Mouse (Mus musculus) liver, embryonic 12.5 days (tissue): ENCODE measurements around the gene Cfap45. TPM values are rescaled to one million over a fixed set of nuclear protein-coding genes. Genes with fewer than 3 reads are reported as not detected.

Experiments used
- ATAC-seq: fragments of 200-750 bp; cut with Nextera tagmentation; 2 replicates; pipeline ENCODE4 v1.8.0; 2017; ENCODE audit warnings: moderate number of reproducible peaks, mild to moderate bottlenecking, moderate library complexity
- H3K27ac ChIP-seq: fragments of 300-500 bp; sonication (generic); 2 replicates; pipeline ENCODE4 v1.5.1; 2016; ENCODE audit warnings: mild to moderate bottlenecking
- H3K27me3 ChIP-seq: fragments of 300-500 bp; sonication (generic); replicated peaks from 2 replicates; pipeline ENCODE4 v1.6.1; 2016; ENCODE audit warnings: mild to moderate bottlenecking, moderate library complexity
- H3K36me3 ChIP-seq: fragments of 300-500 bp; sonication (generic); 2 replicates; pipeline ENCODE4 v1.6.1; 2016; ENCODE audit warnings: mild to moderate bottlenecking, moderate library complexity
- H3K4me1 ChIP-seq: fragments of 300-500 bp; sonication (generic); 2 replicates; pipeline ENCODE4 v1.6.1; 2016
- H3K4me2 ChIP-seq: fragments of 300-500 bp; sonication (generic); 2 replicates; pipeline ENCODE4 v1.6.1; 2016; ENCODE audit warnings: mild to moderate bottlenecking, moderate library complexity
- H3K4me3 ChIP-seq: fragments of 300-500 bp; sonication (generic); 2 replicates; pipeline ENCODE4 v1.5.1; 2016; ENCODE audit warnings: mild to moderate bottlenecking, moderate library complexity
- H3K9ac ChIP-seq: fragments of 300-500 bp; sonication (generic); 2 replicates; pipeline ENCODE4 v1.6.1; 2016; ENCODE audit warnings: mild to moderate bottlenecking, moderate library complexity
- H3K9me3 ChIP-seq: fragments of 300-500 bp; sonication (generic); replicated peaks from 2 replicates; pipeline ENCODE4 v1.6.1; 2016; ENCODE audit warnings: mild to moderate bottlenecking, moderate library complexity
- WGBS: fragments of 180-500 bp; shearing (Covaris S2); methylation state at CpG from one replicate; pipeline ENCODE4 v1.1.7; 2016; ENCODE audit not compliant: insufficient replicate concordance; 5-methylcytosine and 5-hydroxymethylcytosine counted together
- polyA plus RNA-seq: library from polyadenylated mRNA; unstranded; fragments of >200 nt; fragmentation: Nextera tagmentation; extraction: Ambion mirVana; gene quantifications from 2 replicates; pipeline ENCODE4 v1.2.1, GENCODE M21; 2016

The Cfap45 gene
- polyA plus RNA-seq, 1 experiment from 2014 or later: 0.55 TPM

DNA sequence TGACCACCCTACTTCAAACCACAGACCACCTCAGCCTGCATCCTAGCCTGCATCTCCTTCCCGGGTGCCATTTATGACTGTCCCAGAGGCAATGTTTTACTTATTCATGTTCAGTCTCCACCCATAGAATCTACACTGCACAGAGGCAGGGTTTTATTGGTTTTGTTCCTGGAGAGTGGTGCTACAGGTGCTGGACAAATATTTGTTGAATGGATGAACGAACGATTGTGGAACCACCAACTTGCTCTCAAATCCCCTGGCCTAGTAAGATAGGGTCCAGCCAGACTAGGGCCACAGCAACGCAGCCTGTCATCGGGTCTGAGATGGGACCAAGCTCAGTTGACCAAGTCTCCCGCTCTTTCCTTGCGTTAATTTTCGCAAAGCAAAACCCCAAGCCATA is 10.6 kb upstream of the Cfap45 start:
- WGBS: 45% methylated on average over 8 of the region's 8 CpGs
- H3K36me3 ChIP-seq: peaks cover 40% of the 10 kb centered on the region
- H3K9ac ChIP-seq: no peak overlapping the region
- H3K27me3 ChIP-seq: no peaks in the 10 kb centered on the region
- H3K4me2 ChIP-seq: peak overlapping the region; percentile 27
- H3K27ac ChIP-seq: no peak overlapping the region
- H3K4me3 ChIP-seq: no peak overlapping the region
- peaks cover 81% of the 10 kb centered on the region for H3K4me1 ChIP-seq
- no peaks in the 10 kb centered on the region for H3K9me3 ChIP-seq
- ATAC-seq: no peak

GRCm38 (mm10) chr1:172510421-172510972 is 10.1 kb upstream of the Cfap45 start:
- 49% methylated on average over 13 of the region's 13 CpGs for WGBS
- Histone ChIP-seq H3K27ac (no peak overlapping the region), H3K27me3 (no peaks in the 10 kb centered on the region), H3K4me3 (no peak overlapping the region), H3K36me3 (peaks cover 35% of the 10 kb centered on the region), H3K9ac (no peak overlapping the region), H3K9me3 (no peaks in the 10 kb centered on the region), H3K4me2 (peak overlapping the region; percentile 27), H3K4me1 (peaks cover 87% of the 10 kb centered on the region)
- no peak for ATAC-seq

DNA sequence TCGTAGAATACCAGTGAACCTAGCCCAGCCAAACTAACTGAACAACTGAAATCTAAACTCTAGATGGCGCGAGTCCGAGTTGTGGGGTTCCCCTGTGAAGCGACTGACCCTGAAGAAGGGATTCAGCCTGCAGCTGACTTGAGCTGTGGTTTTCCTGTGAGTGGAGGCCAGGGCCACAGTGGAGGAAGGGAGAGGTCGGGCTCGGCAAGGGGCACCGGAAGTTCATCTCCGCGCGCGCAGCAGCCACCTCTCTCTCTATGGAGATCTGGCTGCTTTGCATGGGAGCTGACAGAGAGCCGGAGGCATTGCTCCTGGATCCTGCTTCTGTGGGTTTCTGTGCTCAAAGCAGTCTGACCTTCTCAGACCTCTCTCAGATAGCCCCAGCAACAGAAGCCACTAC is 7.6 kb upstream of the Cfap45 start:
- H3K9me3 ChIP-seq: peaks cover 7% of the 10 kb centered on the region
- peak; percentile 45 for ATAC-seq
- H3K9ac ChIP-seq: peak overlapping the region; percentile 10; the same call in 1 of the 2 replicates
- H3K4me2 ChIP-seq: peak overlapping the region; percentile 57
- H3K4me3 ChIP-seq: peak overlapping the region; percentile 20
- H3K27me3 ChIP-seq: no peaks in the 10 kb centered on the region
- H3K27ac ChIP-seq: peak overlapping the region; percentile 71
- peaks cover 11% of the 10 kb centered on the region for H3K36me3 ChIP-seq
- peaks cover 76% of the 10 kb centered on the region for H3K4me1 ChIP-seq
- 5% methylated on average over 13 of the region's 13 CpGs for WGBS

DNA sequence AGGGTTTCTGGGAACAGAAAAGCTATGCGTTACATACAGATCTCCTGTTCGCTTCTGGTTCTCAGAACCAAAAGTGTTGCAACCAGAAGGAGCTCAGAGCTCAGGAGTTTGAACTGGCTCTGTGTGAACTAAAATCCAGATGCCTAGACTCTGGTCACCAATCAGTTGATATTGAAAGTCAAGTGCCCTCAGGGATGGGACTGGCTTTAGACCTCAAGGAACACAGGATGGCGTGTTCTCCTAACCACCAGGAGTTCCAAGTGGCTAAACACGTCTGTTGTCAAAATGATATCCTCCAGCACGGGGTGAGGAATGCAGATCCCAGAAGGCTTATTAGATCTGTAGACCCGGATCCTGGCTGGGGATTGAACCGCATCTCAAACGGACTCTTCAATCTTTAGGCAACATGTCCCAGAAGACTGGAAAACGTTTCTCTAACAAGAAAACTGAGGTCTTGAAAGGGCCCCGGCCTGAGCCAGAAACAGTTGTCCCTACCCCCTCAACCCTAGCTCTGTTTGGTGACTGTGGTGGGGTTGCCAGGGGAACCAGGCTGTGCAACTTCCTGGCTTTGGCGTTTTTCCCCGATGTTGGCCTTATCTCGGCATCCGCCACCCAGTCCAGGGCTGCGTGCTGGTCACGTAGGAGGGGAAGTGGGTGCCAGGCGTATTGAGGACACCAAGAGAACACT is 6.9 kb upstream of the Cfap45 start:
- peak overlapping the region; percentile 20; the same call in 1 of the 2 replicates for H3K4me3 ChIP-seq
- ATAC-seq: peak; percentile 71
- peak overlapping the region; percentile 71 for H3K27ac ChIP-seq
- no peaks in the 10 kb centered on the region for H3K27me3 ChIP-seq
- WGBS: 11% methylated on average over 17 of the region's 17 CpGs
- H3K4me1 ChIP-seq: peaks cover 69% of the 10 kb centered on the region
- peaks cover 5% of the 10 kb centered on the region for H3K36me3 ChIP-seq
- peak overlapping the region; percentile 57 for H3K4me2 ChIP-seq
- peaks cover 10% of the 10 kb centered on the region for H3K9me3 ChIP-seq
- H3K9ac ChIP-seq: 0 out of 2 replicates have a peak overlapping the region, but pooled peaks have one; percentile 10

- Histone ChIP-seq H3K27me3 (no peaks in the 10 kb centered on the region), H3K4me1 (peaks cover 64% of the 10 kb centered on the region), H3K9me3 (peaks cover 10% of the 10 kb centered on the region), H3K4me3 (no peak overlapping the region), H3K36me3 (no peaks in the 10 kb centered on the region), H3K27ac (peak overlapping the region; percentile 71), H3K4me2 (peak overlapping the region; percentile 57), H3K9ac (no peak overlapping the region)
- WGBS: 28% methylated on average over 4 of the region's 4 CpGs
- ATAC-seq: no peak
These were observed 6.4 kb upstream of the Cfap45 start for GRCm38 (mm10) chr1:172514213-172514529.

DNA sequence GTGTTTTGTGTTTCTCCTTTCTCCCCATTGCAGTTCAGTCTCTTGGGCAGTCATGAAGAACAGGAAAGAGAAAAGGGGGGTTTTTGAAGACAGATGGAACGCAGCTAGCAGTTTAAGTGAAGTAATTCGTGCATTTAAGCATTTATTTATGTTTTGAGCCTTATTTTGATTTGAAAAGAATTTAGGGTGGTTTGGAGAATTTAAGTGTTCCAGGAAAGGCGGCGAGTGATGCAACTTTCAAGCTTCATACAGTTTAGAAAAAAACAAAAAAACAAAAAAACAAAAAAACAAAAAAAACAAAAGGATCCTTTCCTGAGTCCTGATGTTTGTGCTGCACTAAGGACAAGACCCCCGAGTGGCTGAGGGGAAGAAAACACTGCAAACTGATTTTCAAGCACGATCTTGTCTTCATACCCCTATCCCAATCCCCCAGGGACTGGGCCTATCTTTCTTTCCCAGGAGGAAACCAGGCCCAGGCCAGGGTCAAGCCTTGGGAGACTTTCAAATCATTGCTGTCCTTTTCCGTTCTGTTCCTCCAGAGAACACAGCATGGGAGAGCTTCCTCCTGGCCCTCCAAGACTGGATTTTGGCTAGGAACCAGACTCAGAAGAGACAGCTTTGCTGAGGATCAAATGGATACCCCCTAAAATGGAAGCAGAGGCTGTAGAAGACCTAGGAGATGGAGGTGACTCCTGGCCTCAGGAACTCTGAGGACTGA is 5.9 kb upstream of the Cfap45 start:
- Histone ChIP-seq H3K4me1 (peaks cover 59% of the 10 kb centered on the region), H3K4me3 (no peak overlapping the region), H3K4me2 (peak overlapping the region; percentile 57; the same call in 1 of the 2 replicates), H3K27me3 (no peaks in the 10 kb centered on the region), H3K9ac (no peak overlapping the region), H3K36me3 (no peaks in the 10 kb centered on the region), H3K27ac (peak overlapping the region; percentile 71), H3K9me3 (peaks cover 10% of the 10 kb centered on the region)
- 42% methylated on average over 7 of the region's 7 CpGs for WGBS
- ATAC-seq: no peak

- no peak for ATAC-seq
- WGBS: 30% methylated on average over 1 of the region's 1 CpGs
- Histone ChIP-seq H3K36me3 (no peaks in the 10 kb centered on the region), H3K4me3 (no peak overlapping the region), H3K9me3 (peaks cover 10% of the 10 kb centered on the region), H3K27me3 (no peaks in the 10 kb centered on the region), H3K9ac (no peak overlapping the region), H3K4me2 (no peak overlapping the region), H3K4me1 (peaks cover 57% of the 10 kb centered on the region), H3K27ac (peak overlapping the region; percentile 67)
These were observed 5.2 kb upstream of the Cfap45 start for GRCm38 (mm10) chr1:172515396-172515795.

DNA sequence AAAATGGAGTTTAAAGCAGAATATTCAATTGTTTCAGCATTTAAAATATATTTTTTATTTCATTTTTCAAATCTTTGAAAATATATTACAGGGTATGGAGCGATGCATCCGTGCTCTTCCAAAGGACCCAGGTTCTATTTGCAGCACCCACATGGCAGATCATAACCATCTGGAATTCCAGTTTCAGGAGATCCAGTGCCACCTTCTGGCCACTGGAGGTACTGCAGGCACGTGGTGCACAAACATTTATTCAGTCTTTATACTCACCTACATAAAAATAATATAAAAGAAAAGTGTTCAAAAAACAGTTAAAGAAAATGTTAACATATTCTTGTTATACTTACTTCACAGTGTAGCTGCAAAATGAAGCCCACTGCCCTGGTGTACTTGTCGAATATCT is 2.6 kb upstream of the Cfap45 start:
- ATAC-seq: no peak
- Histone ChIP-seq H3K4me2 (no peak overlapping the region), H3K36me3 (no peaks in the 10 kb centered on the region), H3K27me3 (peaks cover 20% of the 10 kb centered on the region), H3K27ac (no peak overlapping the region), H3K9ac (no peak overlapping the region), H3K9me3 (peaks cover 10% of the 10 kb centered on the region), H3K4me1 (peaks cover 46% of the 10 kb centered on the region), H3K4me3 (no peak overlapping the region)
- WGBS: 63% methylated on average over 4 of the region's 4 CpGs

DNA sequence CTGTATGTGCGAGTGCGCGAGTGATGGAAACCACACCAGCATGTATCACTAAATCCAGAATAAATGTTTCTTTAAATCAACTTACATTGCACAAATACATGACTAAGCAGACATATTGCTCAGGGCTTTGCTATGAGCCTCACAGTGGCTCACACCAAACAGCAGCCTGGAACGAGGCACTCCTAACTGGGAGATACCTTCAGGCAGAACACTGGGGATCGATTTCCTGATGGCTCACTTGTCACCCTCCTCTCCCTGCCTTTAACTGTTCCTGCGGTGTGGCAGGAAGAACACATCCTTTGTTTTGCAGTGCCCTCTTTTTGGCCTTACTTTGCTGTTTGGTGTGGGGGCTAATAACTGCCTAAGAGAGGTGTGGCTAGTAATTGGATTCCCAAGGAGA is 957 bp upstream of the Cfap45 start:
- WGBS: 59% methylated on average over 6 of the region's 6 CpGs
- Histone ChIP-seq H3K27me3 (peaks cover 29% of the 10 kb centered on the region), H3K4me1 (peaks cover 30% of the 10 kb centered on the region), H3K27ac (no peak overlapping the region), H3K36me3 (no peaks in the 10 kb centered on the region), H3K4me3 (no peak overlapping the region), H3K9ac (no peak overlapping the region), H3K9me3 (peaks cover 10% of the 10 kb centered on the region), H3K4me2 (no peak overlapping the region)
- no peak for ATAC-seq

DNA sequence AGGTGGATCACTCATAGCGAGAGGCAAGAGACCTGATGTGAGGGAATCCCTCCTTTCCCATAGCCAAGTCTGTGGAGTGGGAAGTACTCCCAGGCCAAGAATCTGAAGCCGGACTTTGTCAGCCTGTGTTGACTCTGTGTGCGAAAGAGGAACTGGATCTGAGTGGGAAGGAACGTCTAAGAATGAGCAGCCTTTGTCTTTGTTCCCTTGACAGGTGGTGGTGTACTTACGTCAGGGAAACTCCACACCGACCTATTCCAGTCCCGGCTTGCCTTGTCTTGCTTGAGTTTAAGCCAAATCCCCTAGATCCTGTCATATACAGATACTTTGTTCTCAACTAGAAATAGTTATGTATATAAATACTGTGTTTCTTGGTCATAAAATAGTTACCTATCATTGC is 1.9 kb downstream of the Cfap45 start:
- 28% methylated on average over 7 of the region's 7 CpGs for WGBS
- H3K27me3 ChIP-seq: peaks cover 53% of the 10 kb centered on the region

DNA sequence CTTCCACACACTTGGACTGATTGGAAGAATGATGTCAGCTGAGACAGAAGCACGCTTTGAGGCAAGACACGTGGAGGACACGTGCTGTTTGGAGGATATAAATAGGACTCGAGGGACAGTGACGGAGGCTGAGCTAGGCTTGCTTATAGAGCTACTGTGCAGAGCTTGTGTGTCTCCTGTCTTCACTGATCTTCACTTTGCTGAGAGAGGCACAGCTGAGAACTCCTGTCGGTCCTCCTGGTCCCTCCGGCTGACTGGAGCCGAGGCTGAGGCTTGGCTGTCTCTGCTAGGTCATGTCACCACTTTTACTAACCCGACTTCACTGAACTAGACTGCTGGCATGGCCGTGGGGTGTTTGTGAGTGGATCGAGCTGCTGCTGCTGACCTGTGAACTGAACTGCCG is 3.1 kb downstream of the Cfap45 start:
- 60% methylated on average over 12 of the region's 12 CpGs for WGBS
- Histone ChIP-seq H3K4me2 (no peak overlapping the region), H3K9ac (no peak overlapping the region), H3K27ac (no peak overlapping the region), H3K27me3 (peaks cover 59% of the 10 kb centered on the region), H3K36me3 (no peaks in the 10 kb centered on the region), H3K4me3 (no peak overlapping the region), H3K9me3 (no peaks in the 10 kb centered on the region), H3K4me1 (peaks cover 41% of the 10 kb centered on the region)
- no peak for ATAC-seq

More for the DNA sequence above, 1.9 kb downstream of the Cfap45 start:
- H3K9ac ChIP-seq: no peak overlapping the region
- H3K27ac ChIP-seq: no peak overlapping the region
- peaks cover 41% of the 10 kb centered on the region for H3K4me1 ChIP-seq
- no peaks in the 10 kb centered on the region for H3K36me3 ChIP-seq
- H3K9me3 ChIP-seq: peaks cover 6% of the 10 kb centered on the region
- H3K4me3 ChIP-seq: no peak overlapping the region
- no peak overlapping the region for H3K4me2 ChIP-seq
- no peak for ATAC-seq

- H3K36me3 ChIP-seq: no peaks in the 10 kb centered on the region
- peaks cover 39% of the 10 kb centered on the region for H3K4me1 ChIP-seq
- H3K4me3 ChIP-seq: no peak overlapping the region
- H3K9me3 ChIP-seq: no peaks in the 10 kb centered on the region
- H3K27me3 ChIP-seq: peaks cover 63% of the 10 kb centered on the region
- peak overlapping the region; percentile 26 for H3K4me2 ChIP-seq
- WGBS: 25% methylated on average over 15 of the region's 15 CpGs
- ATAC-seq: no peak
- peak overlapping the region; percentile 41; the same call in 1 of the 2 replicates for H3K27ac ChIP-seq
- H3K9ac ChIP-seq: no peak overlapping the region
These were observed 4.6 kb downstream of the Cfap45 start for GRCm38 (mm10) chr1:172525027-172525764.
